Mouse (Mus musculus): ENCODE data around the gene Def6. TPM values are rescaled to one million over a fixed set of nuclear protein-coding genes. Genes with fewer than 3 reads are reported as not detected.

Gene Def6
- total RNA-seq (2021) = 1 to 10 TPM; 1.1 to 1.9 TPM
- long read RNA-seq, experiment 1, partial matches to known transcripts = 0 of 3 reads
- long read RNA-seq, experiment 1, other reads (novel, unspliced or antisense) = 0 of 3 reads
- long read RNA-seq, experiment 2, partial matches to known transcripts = 1 of 2 reads
- long read RNA-seq, experiment 2, other reads (novel, unspliced or antisense) = 0 of 2 reads

GRCm38 (mm10) chr17:28207591-28208313, at the start of gene Def6:
Gene Def6 (plus strand): TSS chr17:28207778.
- peak; percentile 78 for DNase-seq (ENCODE audit: low spot score)

- DNase-seq (ENCODE audit: low spot score) = no peak
These were observed 47.2 kb upstream of the Def6 start for GRCm38 (mm10) chr17:28160361-28160760.

GRCm38 (mm10) chr17:28161310-28161881, 46.2 kb upstream of the Def6 start:
- DNase-seq (ENCODE audit: low spot score) = no peak

- DNase-seq (ENCODE audit: low spot score) = peak; percentile 74
These were observed 43.9 kb upstream of the Def6 start for GRCm38 (mm10) chr17:28163666-28164065.

GRCm38 (mm10) chr17:28170460-28171305, 36.9 kb upstream of the Def6 start:
- no peak for DNase-seq (ENCODE audit: low spot score)

- DNase-seq (ENCODE audit: low spot score) = no peak
These were observed 34.9 kb upstream of the Def6 start for GRCm38 (mm10) chr17:28172690-28173089.

GRCm38 (mm10) chr17:28176775-28177539, 30.6 kb upstream of the Def6 start, which contains the start of gene Zfp523:
Gene Zfp523 (plus strand): TSS chr17:28177129.
- peak; percentile 86 for DNase-seq (ENCODE audit: low spot score)

GRCm38 (mm10) chr17:28177540-28178046, 30.0 kb upstream of the Def6 start:
- peak; percentile 53 for DNase-seq (ENCODE audit: low spot score)

GRCm38 (mm10) chr17:28180331-28180730, 27.2 kb upstream of the Def6 start:
- no peak for DNase-seq (ENCODE audit: low spot score)

- no peak for DNase-seq (ENCODE audit: low spot score)
These were observed 26.6 kb upstream of the Def6 start for GRCm38 (mm10) chr17:28180783-28181544.

- no peak for DNase-seq (ENCODE audit: low spot score)
These were observed 22.5 kb upstream of the Def6 start for GRCm38 (mm10) chr17:28184971-28185638.

GRCm38 (mm10) chr17:28188313-28188712, 19.3 kb upstream of the Def6 start:
- no peak for DNase-seq (ENCODE audit: low spot score)

GRCm38 (mm10) chr17:28192754-28193153, 14.8 kb upstream of the Def6 start:
- DNase-seq (ENCODE audit: low spot score) = no peak

- no peak for DNase-seq (ENCODE audit: low spot score)
These were observed 14.0 kb upstream of the Def6 start for GRCm38 (mm10) chr17:28193559-28193958.

GRCm38 (mm10) chr17:28195033-28195432, 12.5 kb upstream of the Def6 start:
- no peak for DNase-seq (ENCODE audit: low spot score)

GRCm38 (mm10) chr17:28197646-28198045, 9.9 kb upstream of the Def6 start:
- DNase-seq (ENCODE audit: low spot score) = no peak

GRCm38 (mm10) chr17:28201982-28202381, 5.6 kb upstream of the Def6 start:
- no peak for DNase-seq (ENCODE audit: low spot score)

- no peak for DNase-seq (ENCODE audit: low spot score)
These were observed 3.4 kb upstream of the Def6 start for GRCm38 (mm10) chr17:28204052-28204720.

GRCm38 (mm10) chr17:28205443-28205842, 2.1 kb upstream of the Def6 start:
- no peak for DNase-seq (ENCODE audit: low spot score)
